Mouse (Mus musculus) CD4-positive, CD25-positive, alpha-beta regulatory T cell, adult 2 months (primary cell): ENCODE measurements around the gene Wasl.

Experiments
- DNase-seq: peaks from one replicate; pipeline ENCODE4 v3.0.0-alpha.2; 2012; ENCODE audit warnings: low read depth, low spot score

Wasl gene

DNA sequence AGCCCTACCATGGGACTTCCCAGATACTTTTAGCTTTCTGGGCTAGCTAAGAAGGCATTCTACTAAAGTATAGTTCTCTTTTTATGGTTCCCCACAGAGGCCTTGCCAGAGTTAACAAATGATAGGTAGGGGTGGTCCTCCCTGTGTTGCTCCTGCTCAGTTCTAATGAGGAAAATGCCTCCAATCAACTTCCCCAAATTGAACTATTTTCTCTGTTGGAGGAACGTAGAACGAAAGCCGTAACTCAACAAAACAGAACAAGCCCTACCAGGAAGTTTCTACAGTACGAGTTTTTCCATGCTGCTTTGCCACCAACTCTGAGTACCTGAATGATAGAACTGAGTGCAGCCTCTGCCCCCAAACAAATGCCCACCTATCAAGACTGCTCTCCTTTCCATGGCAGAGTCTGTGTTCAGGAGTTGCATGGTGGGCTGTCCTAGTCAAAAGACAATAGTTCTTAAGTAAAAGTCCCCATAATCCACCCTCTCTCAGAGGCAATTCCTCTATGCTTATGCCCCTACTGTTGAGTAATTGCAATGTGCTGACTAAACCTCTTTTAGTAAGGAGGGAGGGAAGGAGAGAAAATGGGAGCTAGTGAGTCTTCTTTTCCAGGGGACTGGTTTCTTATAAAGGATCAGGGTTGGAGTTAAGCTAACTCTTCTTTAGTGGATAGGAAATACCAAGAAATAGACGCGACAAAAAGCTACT, 19.3 kb downstream of the Wasl start:
- no peak for DNase-seq

- DNase-seq, result no peak
Measured at GRCm38 (mm10) chr6:24642960-24643359, 21.8 kb downstream of the Wasl start.

DNA sequence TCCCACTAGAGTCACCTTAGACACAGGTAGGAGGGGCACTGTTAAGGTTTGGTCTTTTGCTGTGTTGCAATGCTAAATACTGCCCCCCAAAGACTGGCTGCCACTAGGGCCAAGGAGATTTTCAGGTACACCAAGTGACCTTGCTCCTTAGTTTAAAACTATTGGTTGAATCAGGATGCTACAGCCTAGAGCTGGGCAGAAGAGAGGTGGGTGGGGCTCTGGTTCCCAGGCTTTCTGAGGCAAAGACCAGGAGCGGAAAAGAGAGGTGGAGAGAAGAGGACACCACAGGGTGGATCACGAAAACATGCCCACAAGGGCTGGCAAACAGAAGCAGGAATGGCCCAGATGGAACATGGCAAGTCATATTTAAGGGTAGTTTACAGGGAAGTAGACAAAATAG, 22.6 kb downstream of the Wasl start:
- DNase-seq, result no peak

GRCm38 (mm10) chr6:24641286-24641685, 23.5 kb downstream of the Wasl start:
- DNase-seq, result no peak

DNA sequence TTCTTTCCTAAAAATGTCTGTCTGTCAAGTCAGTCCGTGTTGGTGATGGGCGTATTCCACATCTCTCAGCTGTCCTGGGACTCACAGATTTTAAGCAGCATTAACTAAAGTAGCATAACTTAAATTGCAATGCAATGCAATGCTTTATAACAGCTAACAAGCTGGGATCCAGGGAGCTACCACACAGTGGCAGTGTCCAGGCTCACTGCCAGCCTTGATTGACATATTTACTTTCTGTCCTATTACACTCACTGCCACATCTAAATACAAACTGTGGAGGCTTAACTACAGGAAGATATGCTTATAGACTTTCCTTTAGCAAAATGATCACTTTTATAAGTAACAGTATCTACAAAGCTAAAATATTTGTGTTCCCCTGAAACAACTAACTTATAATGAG, 29.0 kb downstream of the Wasl start:
- no peak for DNase-seq

DNA sequence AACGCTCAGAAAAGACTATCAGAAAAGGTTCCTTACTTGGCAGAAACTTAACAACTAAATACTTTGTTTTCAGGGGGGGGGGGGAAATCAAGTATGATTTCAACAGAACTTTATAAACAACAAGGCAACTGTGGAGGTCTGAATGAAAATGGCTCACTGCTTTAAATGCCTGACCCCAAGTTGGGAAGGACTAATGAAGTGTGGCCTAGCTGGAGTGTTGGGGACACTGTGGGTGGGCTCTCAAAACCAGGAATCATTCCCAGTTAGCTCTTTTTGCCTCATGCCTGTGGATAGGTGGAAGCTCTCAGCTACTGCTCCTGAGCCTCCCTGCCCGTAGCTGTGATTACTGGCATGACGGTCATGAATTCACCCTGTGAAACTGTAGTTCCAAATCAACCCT, 30.7 kb downstream of the Wasl start:
- DNase-seq, result no peak

- DNase-seq, result no peak
Measured at GRCm38 (mm10) chr6:24632061-24632460, 32.7 kb downstream of the Wasl start.

- DNase-seq, result no peak
Measured at GRCm38 (mm10) chr6:24628499-24628898, 36.3 kb downstream of the Wasl start.

DNA sequence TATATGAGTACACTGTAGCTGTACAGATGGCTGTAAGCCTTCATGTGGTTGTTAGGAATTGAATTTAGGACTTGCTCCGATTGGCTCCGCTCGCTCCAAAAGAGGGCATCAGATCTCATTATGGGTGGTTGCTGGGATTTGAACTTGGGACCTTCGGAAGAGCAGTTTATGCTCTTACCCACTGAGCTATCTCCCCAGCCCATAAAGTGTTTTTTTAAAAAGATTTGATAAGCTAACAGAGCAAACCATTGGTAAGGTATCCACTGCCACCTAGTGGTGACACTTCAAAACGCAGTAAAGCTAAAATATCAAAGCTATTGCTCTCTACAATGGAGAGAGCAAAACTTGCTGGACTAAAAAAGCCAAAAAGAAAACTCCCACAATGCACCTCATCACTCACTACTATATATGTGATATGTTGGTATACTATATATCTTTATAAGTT, 37.2 kb downstream of the Wasl start:
- peak; percentile 80 for DNase-seq

DNA sequence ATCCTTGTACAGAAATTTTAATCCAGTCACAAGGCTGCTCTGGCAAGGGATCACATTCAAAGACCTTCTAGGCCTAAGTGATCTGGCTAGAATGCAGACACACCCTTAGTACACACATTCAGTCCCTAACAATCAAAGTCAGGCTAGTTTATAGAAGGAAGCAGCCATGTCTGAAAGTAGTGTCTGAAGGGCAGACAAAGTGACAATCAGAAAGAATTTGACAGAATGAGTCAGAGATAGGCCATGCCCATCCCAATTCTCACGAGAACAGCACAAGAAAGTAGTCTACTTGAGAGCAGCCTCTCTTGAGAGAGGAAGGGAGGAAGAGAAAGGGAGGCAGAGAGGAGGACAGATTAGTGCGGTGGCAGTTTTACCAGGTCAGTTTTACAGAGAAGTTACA, 42.7 kb downstream of the Wasl start:
- DNase-seq, result no peak

GRCm38 (mm10) chr6:24620936-24621335, 43.9 kb downstream of the Wasl start:
- no peak for DNase-seq

- no peak for DNase-seq
Measured at GRCm38 (mm10) chr6:24619285-24620045, 45.3 kb downstream of the Wasl start.

DNA sequence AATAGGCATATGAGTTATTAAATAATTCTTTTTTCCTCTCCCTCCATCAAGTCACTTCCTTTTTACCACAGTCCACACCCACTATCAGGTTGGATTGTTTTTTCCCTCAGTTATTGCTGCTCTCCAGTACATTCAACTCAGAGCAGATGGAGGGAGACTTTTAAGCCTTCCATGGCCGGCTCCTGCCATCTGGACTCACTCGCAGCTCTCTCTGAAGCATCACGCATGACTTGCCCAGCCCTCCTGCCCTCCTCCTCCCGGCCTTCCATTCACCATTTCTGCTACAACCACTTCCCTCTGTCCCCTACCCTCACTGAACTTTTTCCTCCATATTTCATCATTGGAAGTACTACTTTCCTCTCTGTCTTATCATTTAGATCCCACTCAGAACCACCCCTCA, 48.1 kb downstream of the Wasl start:
- DNase-seq, result no peak

- no peak for DNase-seq
Measured at GRCm38 (mm10) chr6:24613918-24614317, 50.9 kb downstream of the Wasl start.

DNA sequence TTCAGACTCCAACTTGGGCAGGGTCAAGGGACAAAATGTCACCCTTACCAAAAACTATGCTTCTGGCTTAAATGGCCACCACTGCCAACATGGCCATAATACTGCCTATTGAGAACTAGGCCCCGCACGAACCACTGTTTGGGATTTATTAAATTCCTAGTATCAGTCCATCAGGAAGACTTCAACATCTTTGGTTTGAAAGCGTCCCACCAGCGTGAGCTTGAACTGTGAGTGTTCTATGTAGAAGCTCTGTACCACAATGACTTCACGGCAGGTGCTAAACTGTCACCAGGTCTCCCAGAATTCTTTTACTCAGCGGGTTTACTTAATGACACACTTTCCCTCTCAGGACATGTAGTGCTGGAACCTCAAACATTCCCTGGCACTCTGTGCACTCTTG, 51.5 kb downstream of the Wasl start:
- no peak for DNase-seq

DNA sequence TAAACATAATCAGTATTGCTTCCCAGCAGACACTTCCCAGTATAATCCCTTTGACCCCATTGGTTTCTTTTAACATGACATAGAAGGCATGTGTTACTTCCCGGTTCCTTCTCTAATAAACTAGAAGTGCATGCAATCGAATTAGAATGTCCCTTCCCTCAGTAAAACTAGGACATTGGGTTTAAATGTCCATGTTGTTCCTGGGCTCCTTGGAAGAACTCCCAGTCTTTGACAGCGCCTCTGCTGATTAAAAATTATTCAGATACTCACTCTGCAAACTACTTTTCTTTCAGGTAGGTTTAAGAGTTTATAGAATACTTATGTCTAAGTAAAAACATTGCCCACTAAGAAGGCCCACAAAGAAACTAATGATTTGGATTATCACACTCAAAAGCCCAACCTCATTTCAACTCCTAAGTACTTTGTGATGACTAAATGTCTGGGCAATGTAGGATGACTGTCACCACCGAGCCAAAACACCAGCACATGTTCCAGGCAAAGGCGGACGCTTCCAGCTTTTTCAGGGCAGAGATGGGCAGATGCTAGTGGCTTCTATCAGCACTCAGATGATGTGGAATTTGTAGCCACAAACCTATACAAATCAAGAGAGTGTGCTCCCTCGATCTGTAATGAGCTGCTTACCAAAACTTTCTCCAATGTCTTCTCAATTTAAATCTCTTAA, 52.6 kb downstream of the Wasl start:
- DNase-seq, result no peak

DNA sequence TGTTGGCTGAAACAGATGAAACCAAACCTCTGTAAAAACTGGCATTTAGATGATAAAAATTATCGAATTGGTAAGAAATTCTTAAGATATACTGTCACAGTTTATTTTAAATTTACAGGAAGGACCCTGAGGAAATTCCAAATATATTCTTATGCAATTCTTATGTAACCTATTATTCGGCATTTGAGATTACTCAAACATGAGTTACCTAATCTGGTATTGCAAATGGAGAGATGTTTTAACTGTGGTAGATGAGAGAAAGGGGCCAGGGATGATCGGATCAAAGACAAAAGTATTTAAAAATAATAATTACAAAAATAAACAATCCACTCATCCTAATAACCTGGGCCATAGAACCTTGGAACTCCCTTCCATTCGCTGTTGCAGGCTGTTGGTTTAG, 54.5 kb downstream of the Wasl start:
- DNase-seq, result no peak

- no peak for DNase-seq
Measured at GRCm38 (mm10) chr6:24609531-24609930, 55.3 kb downstream of the Wasl start.

GRCm38 (mm10) chr6:24608682-24609081, 56.1 kb downstream of the Wasl start:
- no peak for DNase-seq

DNA sequence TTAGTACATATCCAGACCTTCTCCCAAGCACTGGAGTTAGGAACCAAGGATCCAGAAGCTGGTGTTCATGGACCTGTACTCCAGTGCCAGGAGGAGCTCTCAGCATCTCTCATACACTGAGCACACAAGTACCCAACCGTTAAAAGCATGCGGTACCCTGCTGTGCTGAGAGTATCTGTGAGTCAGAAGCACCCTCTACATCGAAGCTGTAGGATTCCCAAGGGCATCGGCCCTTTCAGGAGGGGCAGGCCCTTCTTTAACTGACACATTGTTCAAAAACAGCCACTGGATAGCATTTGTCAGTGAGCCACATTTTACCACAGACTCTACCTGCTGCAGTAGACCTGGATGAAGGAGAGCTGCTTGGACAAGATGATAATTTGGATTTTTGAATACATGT, 56.7 kb downstream of the Wasl start:
- no peak for DNase-seq

DNA sequence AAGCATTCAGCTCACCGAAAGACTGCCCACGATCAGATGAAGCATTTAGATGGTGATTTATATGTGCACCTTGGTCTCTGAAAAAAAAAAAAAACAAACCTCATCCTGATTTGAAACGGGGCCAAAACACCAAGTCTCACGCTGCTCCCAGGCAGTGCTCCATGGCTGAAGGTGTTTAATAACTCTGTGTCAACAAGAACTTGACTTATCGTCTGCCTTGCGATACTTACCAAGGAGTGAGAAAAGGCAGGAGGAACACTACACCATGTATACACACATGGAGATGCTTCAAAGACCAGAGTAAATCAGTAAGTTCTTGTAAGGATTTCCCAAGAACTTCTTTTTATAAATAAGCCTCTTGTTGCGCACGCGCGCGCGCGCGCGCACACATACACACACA, 57.3 kb downstream of the Wasl start:
- DNase-seq, result no peak

GRCm38 (mm10) chr6:24606512-24606911, 58.3 kb downstream of the Wasl start:
- no peak for DNase-seq

DNA sequence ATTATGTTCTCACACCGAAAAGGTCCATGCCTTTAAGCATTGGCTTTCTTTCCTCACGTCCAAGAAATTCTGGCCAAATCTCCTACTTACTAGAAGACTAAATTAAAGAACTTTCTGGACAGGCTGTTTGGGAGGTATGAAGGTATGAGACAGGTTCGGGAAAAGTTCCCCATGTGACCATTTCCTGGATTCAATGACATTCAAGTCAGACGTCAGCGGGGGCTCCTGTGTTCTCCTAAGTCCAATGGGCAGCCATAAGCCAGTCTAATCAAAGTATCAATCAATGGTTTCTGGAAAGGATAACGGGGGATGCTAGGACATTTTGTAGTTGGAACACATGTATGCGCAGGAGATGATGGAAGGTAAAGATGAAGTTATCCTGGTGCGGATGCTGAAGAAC, 59.2 kb downstream of the Wasl start:
- no peak for DNase-seq
